Mouse (Mus musculus): ENCODE results near the gene Il1r1.
"Not testable (repeated sequence)": the region's sequence is repeated elsewhere in the genome, so short reads cannot be mapped to it uniquely, and the experiment has no call there.

The Il1r1 gene

DNA sequence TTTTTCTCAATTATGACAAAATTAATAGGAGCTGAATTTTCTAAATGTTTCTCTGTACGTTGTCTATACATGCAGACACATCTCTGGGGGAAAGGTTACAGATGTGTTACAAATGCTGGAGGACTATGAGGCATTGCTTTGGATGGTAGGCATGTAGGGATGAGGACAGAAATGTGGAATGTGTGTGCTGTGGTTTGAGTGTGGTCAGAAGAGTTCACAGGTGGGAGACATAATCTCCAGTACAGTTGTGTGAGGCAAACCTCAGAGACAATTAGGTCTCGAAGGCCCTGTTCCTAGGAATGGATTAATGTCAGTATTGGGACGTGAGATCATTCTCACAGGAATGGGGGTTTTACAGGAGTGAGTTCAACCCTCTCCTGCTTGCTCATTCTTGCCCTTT, 47.3 kb downstream of the Il1r1 start:
- DNase-seq: no peak

DNA sequence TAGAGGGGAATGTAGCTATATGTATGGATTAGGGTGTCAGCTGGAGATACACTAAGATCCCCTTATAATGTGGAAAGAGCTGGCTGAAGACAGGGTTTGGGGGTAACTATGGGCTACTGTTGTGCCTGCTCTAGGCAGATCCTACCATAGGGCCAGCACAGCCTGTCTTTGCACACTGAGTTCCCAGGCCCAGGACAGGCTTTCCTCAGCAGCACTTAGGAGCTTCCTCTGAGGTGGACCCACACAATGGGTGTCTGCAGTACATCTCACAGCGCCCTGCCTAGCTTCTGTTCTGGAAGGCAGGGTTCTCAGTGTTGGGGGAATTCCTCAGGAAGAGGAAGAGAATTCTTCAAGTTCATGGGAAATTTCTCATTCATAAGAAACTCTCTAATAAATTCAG, 48.6 kb downstream of the Il1r1 start:
- no peak for DNase-seq

DNA sequence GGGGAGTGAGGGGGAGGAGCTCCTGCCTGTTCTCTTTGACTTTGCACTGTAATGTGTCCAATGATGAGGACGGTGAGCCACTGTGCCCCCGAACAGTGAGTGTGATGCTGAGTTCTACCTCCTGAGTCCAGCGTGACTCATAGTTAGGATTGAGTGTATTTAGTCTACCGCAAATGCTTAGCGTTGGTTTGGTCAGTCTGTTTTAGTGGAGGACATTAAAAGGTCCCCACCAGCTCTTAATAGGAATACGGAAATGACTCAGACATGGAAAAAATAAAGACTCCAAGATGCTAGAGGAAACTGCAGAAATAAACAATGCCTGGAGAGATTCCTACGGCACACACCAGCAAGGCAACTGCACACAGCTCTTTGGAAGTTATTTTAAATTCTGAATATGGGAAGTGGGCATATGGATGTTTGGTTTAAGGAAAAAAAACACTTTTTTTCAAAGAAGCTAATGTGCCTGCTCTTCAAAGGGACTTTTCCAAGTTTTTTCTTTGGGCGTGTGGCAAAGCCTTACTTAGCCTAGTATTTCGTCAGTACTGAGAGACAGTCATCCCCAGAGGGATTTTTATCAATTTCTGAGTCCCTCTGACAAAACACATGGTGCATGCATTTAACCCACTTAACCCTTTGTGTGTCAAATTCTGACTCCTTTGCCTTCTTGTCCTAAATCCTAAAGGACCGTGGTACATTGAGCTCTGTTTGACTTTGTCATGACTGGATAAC, 50.6 kb downstream of the Il1r1 start:
- no peak for DNase-seq

DNA sequence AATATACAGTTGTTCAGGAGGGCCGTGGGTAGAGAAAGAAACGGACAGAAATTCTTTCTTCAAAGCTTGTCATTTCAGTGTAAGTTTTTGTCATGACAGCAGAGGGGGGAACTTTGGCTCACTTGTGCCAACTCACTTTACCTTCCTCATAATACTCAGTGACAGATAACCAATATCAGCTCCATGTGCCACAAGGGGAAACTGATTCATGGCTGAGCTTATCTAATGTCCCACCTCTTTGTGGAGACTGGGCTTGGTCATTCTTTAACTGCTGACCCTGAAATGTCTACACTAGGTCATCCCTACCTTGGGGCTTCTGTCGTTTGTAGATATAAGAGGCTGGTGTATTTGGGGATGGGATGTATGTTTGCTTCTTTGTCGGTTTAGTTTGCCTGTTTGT, 53.1 kb downstream of the Il1r1 start:
- no peak for DNase-seq

DNA sequence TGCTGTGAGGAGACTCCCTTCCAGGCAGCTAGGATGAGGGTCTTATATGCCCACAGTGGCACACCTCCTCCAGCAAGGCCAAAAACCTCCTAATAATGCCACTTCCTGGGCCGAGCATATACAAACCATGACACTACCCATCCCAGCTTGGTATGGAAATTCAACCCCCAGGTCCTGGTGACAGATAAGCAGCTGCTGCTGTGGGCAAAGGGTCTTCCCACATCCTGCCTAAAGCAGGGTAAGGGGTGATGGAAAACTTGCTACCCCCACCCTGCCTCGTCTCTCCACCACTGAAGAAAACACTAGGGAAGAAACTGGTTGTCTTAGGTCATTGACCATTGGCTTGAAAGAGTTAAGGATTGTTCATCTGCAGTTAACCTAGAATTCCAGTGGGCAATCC, 53.8 kb downstream of the Il1r1 start:
- no peak for DNase-seq

DNA sequence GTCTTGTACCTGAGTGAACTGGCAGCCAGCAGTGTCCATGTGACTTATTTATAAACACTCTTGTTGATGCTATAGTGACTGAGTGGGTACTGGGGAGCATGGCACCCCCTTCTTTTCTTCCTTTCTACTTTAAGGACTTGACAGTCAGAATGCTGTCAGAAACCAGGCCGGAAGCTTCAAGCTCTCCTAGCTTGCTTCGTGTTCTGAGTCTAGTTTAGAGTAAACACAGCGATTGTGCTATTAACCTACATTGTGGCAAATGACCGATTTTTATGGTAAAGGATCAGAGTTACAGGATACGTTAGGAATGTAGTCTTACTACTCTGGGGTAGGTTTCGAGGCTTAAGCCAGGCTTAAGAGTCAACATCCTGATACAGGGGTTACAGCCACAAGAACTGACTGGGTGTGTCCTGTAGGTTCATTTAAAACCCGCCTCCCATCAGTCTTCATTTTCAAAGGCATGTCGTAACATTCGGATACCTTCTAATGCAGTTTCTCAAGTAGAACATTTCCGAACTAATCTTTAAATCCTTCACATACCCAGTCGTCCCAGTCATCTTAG, 54.4 kb downstream of the Il1r1 start:
- DNase-seq: no peak

DNA sequence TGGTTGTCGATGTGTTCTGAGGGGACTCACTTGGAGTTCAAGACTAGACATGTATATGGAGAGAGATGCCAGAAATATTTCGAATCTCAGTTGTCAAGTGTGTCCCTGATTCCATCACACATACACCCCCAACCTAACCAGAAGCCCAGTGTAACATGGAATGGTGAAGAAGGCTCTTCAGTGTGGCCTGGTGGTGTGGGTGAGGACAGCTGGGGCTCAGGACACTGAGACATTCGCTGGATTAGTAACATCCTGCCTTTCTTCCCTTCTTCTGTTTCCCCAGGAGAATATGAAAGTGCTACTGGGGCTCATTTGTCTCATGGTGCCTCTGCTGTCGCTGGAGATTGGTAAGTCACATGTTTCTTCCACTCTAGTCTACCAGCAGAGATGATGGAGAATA, 57.1 kb downstream of the Il1r1 start:
- DNase-seq: no peak

DNA sequence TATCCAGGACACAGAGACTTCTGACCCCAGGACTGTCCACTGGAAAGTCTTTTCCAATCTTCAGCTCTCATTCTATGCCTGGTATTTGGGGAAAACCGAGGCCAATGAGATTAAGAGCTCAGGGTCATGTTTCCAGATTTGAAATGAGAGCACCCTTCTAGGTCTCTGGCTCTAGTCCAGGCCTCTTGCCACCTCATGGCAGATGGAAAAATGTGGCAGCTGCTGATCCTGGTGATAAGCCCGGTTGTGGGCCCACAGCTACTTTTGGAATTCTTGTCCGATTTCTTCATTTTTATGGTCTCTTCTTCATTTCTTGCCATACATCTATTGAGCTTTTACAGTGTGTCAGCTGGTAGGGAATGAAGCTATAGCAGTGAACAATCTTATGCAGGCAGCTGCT, 57.5 kb downstream of the Il1r1 start:
- DNase-seq: no peak

DNA sequence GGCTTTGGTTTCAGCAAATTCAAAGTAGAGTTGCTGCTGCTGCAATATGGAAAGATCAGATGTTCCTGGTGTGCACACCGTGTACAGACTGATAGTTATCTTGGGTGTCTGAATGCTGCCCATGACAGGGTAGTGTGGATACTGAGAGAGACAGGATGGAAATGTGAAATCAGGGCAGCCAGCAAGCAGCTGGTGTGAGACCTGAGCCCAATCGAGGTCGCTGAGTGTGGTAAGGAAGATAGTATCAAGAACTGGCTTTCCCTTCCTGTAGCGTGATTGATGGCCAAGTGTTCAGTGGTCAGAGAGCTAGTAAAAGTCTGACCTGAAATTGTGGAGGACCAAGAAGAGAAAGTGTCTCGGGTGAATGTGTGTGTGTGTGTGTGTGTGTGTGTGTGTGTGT, 59.1 kb downstream of the Il1r1 start:
- no peak for DNase-seq

DNA sequence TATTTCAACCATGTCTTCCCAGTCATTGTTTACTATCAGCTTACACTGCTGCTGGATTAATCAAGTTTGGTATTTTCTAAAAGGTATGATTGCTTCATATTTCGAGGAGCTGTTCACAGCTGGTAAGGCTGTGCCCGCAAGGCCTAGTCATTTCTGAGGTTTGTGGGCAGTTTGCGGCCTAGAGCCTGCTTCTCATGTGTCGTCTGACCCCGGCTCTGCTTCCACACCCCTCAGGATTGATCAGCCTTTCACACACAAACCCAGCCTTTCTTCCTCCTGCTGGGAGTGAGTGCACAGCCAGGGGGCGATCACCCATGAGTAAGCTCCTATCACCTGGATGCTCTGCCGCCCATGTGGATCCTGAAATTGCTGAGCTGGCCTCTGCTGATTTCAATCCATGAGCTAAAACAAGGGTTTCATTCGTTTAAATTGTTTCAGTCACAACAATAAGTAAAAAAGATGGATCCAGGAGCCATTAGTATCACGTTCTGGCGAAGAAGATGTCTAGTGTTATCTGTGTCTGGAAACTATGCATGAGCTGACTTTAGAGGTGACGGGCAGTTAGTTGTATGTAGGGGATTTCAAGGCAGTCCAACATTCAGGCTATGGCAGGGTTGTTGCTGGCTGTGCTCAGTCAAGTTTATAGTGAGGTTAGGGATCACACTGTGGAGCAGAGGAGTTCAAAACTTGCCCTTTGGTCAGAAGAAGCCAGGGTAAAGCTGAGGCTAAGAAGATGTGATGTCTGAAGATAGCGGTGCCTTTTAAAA, 65.8 kb downstream of the Il1r1 start:
- no peak for DNase-seq

DNA sequence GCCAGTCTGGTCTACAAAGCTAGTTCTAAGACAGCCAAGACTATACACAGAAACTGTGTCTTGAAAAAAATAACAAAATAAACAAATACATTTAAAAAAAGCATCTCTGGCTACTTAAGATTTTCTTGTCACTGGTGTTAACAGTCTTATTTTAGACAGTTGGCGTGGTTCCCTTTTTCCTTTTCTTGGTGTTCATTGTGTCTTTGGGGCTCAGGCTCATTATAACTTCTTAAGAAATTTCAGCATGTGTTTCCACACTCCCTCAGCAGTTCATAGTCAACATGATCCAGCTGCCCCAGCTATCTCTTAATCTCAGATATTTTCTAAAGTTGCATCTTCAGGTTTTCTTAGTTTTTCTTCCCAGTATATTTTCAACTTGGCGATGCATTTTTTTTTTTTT, 67.4 kb downstream of the Il1r1 start:
- no peak for DNase-seq

DNA sequence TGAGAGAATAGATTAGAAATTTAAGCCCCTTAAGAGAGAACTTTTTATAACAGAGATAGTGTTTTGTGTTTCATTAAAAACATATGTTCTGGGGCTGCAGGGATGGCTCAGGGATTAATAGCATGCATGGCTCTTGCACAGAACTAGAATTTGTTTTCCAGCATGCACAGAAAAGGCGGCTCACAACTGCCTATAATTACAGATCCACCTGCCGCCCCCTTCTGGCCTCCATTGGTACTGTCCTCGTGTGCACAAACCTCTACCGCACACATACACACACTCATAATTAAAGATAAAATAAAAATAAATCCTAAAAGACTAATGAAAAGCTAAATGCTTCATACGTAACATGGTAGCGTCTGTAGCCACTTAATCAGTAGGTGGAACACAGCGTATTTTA, 69.0 kb downstream of the Il1r1 start:
- DNase-seq: no peak

DNA sequence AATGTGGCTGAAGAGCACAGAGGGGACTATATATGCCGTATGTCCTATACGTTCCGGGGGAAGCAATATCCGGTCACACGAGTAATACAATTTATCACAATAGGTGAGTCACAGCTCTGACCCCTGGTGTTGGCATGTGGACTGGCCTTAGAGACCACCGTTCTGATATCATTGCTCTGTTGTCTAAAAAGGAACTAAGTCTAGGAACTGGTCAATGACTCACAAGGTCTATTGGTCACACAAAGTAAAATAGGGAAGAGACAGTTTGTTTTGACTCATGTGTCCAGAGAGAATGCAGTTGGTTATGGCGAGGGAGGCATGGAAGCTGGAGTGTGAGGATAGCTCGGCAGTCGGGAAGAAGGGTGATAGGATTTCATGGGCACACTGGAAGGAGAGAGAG, 69.9 kb downstream of the Il1r1 start:
- DNase-seq: no peak

DNA sequence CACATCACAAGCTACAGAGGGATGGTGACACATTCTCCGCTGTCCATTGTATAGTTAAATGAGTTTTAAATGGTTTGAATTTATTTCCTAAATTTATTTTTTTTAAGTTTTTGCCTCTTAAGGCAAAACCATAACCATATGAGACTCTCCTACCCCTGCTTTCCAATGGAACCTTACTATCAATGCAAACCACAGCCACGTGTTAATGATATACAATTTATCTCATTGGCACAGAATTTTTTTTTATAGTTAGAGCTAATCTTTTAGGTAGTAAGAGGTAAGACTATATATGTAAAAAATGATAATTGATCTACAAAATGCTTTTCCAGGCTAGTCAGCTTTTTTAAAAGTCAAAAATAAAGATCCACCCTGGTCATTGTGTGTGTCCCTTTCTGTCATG, 73.2 kb downstream of the Il1r1 start:
- DNase-seq: no peak

DNA sequence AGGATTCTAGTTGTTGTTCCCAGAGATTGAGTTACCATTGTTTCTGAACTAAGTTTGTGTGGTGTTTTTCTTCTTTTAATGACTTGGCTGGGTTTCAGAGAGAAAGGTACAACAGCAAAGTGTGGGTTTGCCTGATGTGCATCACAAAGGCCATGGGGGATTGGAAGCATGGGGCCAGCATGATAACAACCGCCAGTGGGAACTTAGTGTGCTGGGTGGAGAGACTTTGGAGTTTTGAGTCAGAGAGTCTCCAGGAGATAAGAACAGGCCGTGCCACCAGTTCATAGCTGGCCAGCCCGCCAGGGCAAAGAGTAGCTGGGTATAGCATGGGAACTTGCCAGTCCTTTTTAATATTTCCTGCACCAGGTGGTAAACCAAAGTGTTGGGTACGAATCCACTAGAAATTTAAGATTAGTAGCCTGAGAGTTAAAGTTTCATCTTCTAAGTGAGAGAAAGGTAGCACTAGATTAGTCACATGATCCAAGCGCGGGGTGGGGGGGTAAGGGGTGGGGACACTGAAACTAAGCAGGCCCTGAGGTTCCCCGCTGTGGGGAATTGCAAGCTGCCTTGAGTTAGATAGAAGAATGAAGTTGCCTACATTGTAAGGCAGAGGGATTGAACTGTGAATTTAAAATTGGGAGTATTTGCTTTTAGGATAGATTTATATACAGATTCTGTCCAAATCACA, 78.4 kb downstream of the Il1r1 start:
- no peak for DNase-seq

DNA sequence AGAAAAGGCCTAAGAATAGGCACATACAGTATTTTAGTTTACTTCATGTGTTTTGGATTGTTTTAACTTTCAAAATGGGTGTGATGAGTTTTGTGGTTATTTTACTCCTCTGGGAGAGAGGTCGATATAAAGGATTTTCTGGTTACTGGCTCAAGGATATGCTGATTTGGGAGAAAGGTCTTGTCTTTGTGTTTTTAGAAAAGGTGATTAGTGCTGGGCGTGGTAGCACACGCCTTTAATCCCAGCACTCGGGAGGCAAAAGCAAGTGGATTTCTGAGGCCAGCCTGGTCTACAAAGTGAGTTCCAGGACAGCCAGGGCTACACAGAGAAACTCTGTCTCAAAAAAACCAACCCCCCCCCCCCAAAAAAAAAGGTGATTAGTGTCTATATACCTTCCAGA, 79.4 kb downstream of the Il1r1 start:
- DNase-seq: not testable (repeated sequence)

DNA sequence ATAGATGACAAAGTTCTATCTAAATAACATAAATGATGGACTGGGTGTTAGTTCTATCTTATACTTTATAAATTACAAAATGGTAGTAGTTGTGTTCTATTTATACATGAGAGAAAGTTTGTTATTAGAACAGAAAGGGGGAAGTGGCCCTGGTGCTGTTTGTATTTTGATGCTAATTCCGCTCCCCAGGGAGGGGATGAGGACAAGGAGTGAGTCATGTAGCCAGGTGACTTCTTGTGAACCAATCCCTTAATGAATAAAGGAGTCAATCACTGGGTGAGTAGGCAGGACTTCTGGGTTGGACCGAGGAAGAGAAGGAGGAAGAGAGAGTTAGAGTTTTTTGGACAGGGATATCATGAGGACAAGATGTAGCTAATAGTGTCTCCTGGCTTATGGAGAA, 81.2 kb downstream of the Il1r1 start:
- DNase-seq: no peak

DNA sequence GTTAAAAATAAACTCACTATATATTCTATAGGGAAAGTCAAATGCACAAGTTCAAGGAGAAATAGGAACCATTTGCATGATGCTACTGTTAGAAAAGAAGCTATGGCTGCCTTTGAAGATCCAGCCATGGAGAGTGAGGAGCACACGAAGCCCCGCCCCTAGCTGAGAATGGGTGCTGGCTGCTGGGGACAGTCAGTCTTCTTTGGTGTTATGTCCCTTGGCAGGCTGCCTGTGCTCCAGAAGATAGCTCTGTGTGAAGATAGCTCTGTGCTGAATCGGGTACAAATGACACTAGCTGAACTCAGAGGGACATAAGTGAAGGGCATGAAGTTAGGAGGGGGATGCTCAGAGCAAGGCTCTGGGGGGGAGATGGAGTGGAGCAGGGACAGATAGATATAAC, 86.2 kb downstream of the Il1r1 start:
- DNase-seq: no peak

DNA sequence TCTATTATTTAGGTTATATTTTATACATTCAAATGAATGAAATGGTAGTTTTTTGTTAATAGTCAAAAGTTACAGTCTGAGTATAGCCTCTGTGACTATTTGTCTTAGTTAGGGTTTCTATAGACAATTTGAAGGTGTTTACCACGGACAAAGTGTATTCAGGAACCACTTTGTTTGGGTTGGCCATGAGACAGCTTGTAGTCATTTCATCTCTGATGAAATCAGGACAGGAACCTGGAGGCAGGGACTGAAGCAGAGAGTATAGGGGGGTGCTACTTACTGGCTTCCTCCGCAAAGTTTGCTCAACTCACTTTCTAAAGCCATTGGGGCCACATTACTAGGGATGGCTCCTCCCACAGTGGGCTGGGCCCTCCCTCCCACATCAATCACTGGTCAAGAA, 86.7 kb downstream of the Il1r1 start:
- DNase-seq: no peak

DNA sequence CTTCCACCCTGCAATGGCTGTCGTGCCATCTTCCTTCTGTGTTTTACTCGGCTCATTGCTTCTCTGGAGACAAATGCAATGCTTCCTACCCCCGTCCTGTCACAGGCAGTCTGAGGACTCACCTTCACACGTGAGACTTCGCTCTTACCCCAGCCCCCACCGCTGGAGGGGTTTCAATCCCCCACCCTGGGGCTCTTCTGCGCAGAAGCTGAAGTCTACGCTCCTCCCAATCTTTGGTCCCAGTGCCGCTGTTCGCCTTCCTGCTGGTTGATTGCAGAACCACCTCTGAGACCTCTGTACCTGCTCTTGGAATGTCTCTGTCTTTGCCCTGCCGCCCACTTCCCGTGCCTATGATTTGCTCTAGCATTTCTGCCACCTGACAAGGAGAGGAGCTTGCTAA, 89.1 kb downstream of the Il1r1 start:
- no peak for DNase-seq

DNA sequence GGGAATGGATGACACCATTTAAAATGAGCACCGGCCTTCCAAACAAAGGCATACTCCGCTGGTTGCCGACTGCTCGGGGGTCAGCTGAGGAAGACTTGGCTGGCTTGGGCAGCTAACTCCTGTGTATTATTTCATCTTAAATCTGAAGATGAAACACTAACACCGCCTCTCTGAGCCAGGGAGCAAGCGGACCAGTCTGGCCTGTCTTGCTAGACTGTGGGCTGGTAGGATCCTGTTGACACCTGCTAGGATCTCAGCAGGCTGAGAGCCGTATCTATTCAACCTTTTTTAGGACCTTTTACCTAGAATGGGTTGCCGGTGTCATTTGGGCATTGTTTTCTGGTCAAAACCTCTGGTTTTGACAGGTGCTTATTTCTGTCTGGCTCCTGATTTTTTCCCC, 92.8 kb downstream of the Il1r1 start:
- no peak for DNase-seq

DNA sequence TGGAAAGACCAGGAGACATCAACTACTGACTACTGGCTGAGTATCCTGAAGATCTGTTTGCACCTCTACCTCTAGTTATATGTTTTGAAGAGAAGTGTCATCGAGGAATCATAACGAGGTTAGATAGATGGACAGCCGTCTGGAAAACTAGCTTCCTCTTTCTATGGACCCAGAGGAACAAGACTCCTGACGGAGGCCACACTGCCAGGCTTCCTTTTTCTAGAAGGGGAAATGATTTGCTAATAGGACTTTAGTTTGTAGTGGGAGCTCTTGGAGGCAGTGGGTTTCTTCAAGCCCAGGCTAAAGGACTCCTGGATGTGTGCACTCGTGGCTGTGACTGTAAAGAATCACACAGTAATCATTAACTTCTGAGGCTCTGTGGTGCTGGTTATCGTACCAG, 96.9 kb downstream of the Il1r1 start:
- DNase-seq: no peak

DNA sequence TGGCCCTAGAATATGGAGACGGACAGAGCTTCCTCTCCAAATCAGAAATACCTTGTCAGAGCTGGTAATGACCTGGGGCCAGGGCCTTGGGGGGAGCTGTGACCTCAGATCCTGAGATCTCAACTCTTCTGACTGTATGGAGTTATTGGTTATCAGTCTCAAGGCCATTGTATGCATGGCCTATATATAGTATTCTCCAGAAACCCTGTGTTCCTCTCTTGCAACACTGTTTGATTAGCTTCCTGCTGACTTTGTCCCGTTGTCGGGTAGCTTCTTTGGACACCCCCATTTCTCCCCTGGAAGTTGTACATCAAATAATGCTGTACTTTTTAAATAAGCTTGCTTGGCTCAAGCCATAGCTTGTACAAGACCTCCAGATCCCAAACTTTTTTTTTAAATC, 97.7 kb downstream of the Il1r1 start:
- DNase-seq: no peak

DNA sequence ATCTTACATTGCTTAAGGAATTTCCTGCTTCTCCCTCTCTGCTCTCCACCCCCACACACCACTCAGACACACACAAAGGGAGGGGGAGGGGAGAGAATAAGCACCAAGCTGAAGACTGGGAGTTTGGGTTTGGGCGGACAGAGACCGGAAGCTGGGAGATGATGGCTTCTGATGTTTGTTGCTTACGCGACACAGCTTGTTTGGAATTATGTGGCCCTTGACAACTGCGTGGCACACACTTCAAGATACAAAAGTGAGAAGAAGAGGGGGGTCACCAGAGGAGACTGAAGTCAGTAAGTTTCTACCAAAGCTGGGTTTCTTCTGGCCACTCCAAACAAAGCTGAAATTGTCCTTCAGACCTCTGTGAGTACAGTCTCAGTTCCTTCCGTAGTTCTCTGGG, 99.6 kb downstream of the Il1r1 start, which contains the start of gene Il1rl2:
Gene Il1rl2 (plus strand): TSS at position 154 of the 400 bp plus-strand sequence.
- DNase-seq: peak; percentile 50
